Comparison of ENCODE assay signal across 9 mouse cellular contexts in the genomic region with DNA sequence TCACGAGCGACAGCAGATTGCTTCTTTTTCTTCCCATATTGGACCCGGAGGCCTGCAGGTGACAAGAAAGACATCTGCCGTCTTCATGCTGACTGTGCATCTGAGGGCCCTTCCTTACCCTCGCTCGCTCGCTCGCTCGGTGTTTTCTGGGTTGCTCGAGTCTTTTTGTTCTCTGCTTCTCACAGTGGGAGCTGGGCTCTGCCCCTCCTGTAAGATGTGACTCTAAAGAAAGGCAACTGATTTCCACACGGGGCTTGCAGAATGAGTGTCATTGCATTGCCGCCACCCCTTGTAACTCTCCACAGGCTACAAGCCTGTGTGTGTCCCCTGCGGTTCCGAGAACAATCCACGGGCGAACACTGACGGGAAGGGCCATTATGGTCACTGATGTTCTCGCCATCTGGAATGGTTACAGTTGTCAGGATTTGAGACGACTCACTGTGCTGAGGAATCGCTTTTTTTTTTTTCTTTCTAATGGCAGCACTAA.
A peak's percentile ranks its signal among the peaks of the same experiment; 100 is the strongest.
DNase-seq lines count a peak whose midpoint lies in the region; ATAC-seq and TF ChIP-seq lines count a peak whose summit lies in the region.
"Had no signal": no experiment of that assay in that cellular context is flagged by ENCODE, and none has a peak within 500 bp of the region (broad histone marks: within the 10 kb centered on the region; RNA-seq: fewer than 3 reads in every experiment).

No protein-coding gene starts in this region.

- TF ChIP-seq POLR2A in bone marrow macrophage, adult 2 months (IDR thresholded peaks at IDR 0.05; ENCODE audit: borderline replicate concordance, low read depth, low read length): no peak

- peak overlapping the region; percentile 29 for H3K4me3 ChIP-seq in kidney, embryonic 15.5 days (replicated peaks)
- 0 out of 2 replicates have a peak overlapping the region, but pooled peaks have one; percentile 2 for H3K4me3 ChIP-seq in bone marrow macrophage, adult 2 months (ENCODE audit: insufficient read depth, low read length)
- peak overlapping the region; percentile 24 for H3K4me3 ChIP-seq in forebrain, embryonic 11.5 days (ENCODE audit: low read depth, low read length)
- H3K4me3 ChIP-seq in liver, embryonic 12.5 days: no peak overlapping the region

- H3K27ac ChIP-seq in kidney, embryonic 15.5 days: no peak overlapping the region
- no peak overlapping the region for H3K27ac ChIP-seq in bone marrow macrophage, adult 2 months (ENCODE audit: insufficient read depth, low read depth, low read length)
- peak overlapping the region; percentile 58; the same call in 1 of the 2 replicates for H3K27ac ChIP-seq in forebrain, embryonic 11.5 days (ENCODE audit: low read depth, low read length)
- H3K27ac ChIP-seq in liver, embryonic 12.5 days: no peak overlapping the region

- peaks cover 23% of the 10 kb centered on the region for H3K4me1 ChIP-seq in kidney, embryonic 15.5 days
- peaks cover 17% of the 10 kb centered on the region for H3K4me1 ChIP-seq in bone marrow macrophage, adult 2 months (ENCODE audit: control insufficient read depth, insufficient read depth, low read length)
- peaks cover 4% of the 10 kb centered on the region; the same call in 1 of the 2 replicates for H3K4me1 ChIP-seq in forebrain, embryonic 11.5 days (replicated peaks; ENCODE audit: control insufficient read depth, insufficient read depth, low read length)
- H3K4me1 ChIP-seq in liver, embryonic 12.5 days: peaks cover 4% of the 10 kb centered on the region; the same call in 1 of the 2 replicates

- no peaks in the 10 kb centered on the region for H3K9me3 ChIP-seq in kidney, embryonic 15.5 days (replicated peaks)
- H3K9me3 ChIP-seq in forebrain, embryonic 11.5 days (ENCODE audit: control insufficient read depth, low read length): no peaks in the 10 kb centered on the region
- H3K9me3 ChIP-seq in liver, embryonic 12.5 days (replicated peaks): no peaks in the 10 kb centered on the region

- TF ChIP-seq CTCF in bone marrow macrophage, adult 2 months (IDR thresholded peaks at IDR 0.05; ENCODE audit: low read depth, low read length): no peak

- no peak for DNase-seq in kidney, postnatal 25 days
- DNase-seq in forebrain, embryonic 11.5 days (ENCODE audit: low spot score): peak; percentile 61
- peak; percentile 25 for DNase-seq in splenic B cell, adult 2 months (ENCODE audit: low read depth, low spot score)
- no peak for DNase-seq in frontal cortex, postnatal 10 days (ENCODE audit: low spot score in 2 of 2)

- no peak for ATAC-seq in kidney, embryonic 15.5 days (replicated peaks; ENCODE audit: low FRiP score)
- peak; percentile 60 for ATAC-seq in forebrain, embryonic 11.5 days (replicated peaks; ENCODE audit: low FRiP score)
- ATAC-seq in liver, embryonic 12.5 days: no peak
- no peak; the same call in 1 of the 2 replicates for ATAC-seq in granulocyte monocyte progenitor cell, adult 5-6 weeks (replicated peaks; ENCODE audit: poor library complexity, severe bottlenecking)

- WGBS in kidney, embryonic 15.5 days: 3% methylated on average over 20 of the region's 20 CpGs
- 2% methylated on average over 20 of the region's 20 CpGs for WGBS in forebrain, embryonic 11.5 days
- 12% methylated on average over 20 of the region's 20 CpGs for WGBS in liver, embryonic 12.5 days (ENCODE audit: insufficient replicate concordance)

- no peak overlapping the region for H3K9ac ChIP-seq in kidney, embryonic 15.5 days
- H3K9ac ChIP-seq in forebrain, embryonic 11.5 days (ENCODE audit: low read length): peak overlapping the region; percentile 18
- H3K9ac ChIP-seq in liver, embryonic 12.5 days: no peak overlapping the region

- H3K36me3 ChIP-seq in kidney, embryonic 15.5 days: no peaks in the 10 kb centered on the region
- H3K36me3 ChIP-seq in forebrain, embryonic 11.5 days (ENCODE audit: control insufficient read depth, insufficient read depth, low read length): no peaks in the 10 kb centered on the region
- no peaks in the 10 kb centered on the region for H3K36me3 ChIP-seq in liver, embryonic 12.5 days
- no peaks in the 10 kb centered on the region for H3K36me3 ChIP-seq in splenic B cell, adult 2 months (ENCODE audit: control insufficient read depth, insufficient read depth, low read length, poor library complexity, severe bottlenecking)

- peaks cover 15% of the 10 kb centered on the region; the same call in 1 of the 2 replicates for H3K27me3 ChIP-seq in kidney, embryonic 15.5 days
- peaks cover 2% of the 10 kb centered on the region; the same call in 1 of the 2 replicates for H3K27me3 ChIP-seq in forebrain, embryonic 11.5 days (ENCODE audit: control insufficient read depth, insufficient read depth, low read length)
- H3K27me3 ChIP-seq in liver, embryonic 12.5 days (replicated peaks): peaks cover 54% of the 10 kb centered on the region
- H3K27me3 ChIP-seq in splenic B cell, adult 2 months (ENCODE audit: control insufficient read depth, insufficient read depth, low read length, poor library complexity, severe bottlenecking): no peaks in the 10 kb centered on the region
- H3K27me3 ChIP-seq: Patski had no signal

- peak overlapping the region; percentile 60 for H3K4me2 ChIP-seq in kidney, embryonic 15.5 days
- peak overlapping the region; percentile 54 for H3K4me2 ChIP-seq in forebrain, embryonic 11.5 days (ENCODE audit: low read depth, low read length, severe bottlenecking)
- H3K4me2 ChIP-seq in liver, embryonic 12.5 days: peak overlapping the region; percentile 50

Comparison
In these comparisons a context has a peak if more than half of its experiments do, and no peak if none do; other contexts are left out.
1. DNase-seq: peak in forebrain, embryonic 11.5 days (single experiment) and splenic B cell, adult 2 months (single experiment); none in kidney, postnatal 25 days (0 of 2) and frontal cortex, postnatal 10 days (0 of 2).
2. Peak in every context shown above with its lines, with median percentiles within 50 percentile points of each other: H3K4me2 ChIP-seq.